Mouse (Mus musculus) large intestine, adult 2 months (tissue): ENCODE data around the gene Ifit3b. TPM values are rescaled to one million over a fixed set of nuclear protein-coding genes. Genes with fewer than 3 reads are reported as not detected.
"Not testable (repeated sequence)": the region's sequence is repeated elsewhere in the genome, so short reads cannot be mapped to it uniquely, and the experiment has no call there.

Experiments used
- DNase-seq: peaks from one replicate; pipeline ENCODE4 v3.0.0-alpha.2; 2012; ENCODE audit warnings: low read depth, low spot score
- WGBS: fragments of 180-500 bp; shearing (Covaris S2); methylation state at CpG from one replicate; pipeline ENCODE4 v1.1.7; 2018; 5-methylcytosine and 5-hydroxymethylcytosine counted together
- polyA plus RNA-seq: library from polyadenylated mRNA; depleted of rRNA; stranded (reverse); fragments of >200 nt; gene quantifications from 2 replicates; pipeline ENCODE4 v1.2.3, GENCODE M21; 2012; rRNA removed

Ifit3b gene
- polyA plus RNA-seq = 0.85 and 0.92 TPM in 2 replicates

DNA sequence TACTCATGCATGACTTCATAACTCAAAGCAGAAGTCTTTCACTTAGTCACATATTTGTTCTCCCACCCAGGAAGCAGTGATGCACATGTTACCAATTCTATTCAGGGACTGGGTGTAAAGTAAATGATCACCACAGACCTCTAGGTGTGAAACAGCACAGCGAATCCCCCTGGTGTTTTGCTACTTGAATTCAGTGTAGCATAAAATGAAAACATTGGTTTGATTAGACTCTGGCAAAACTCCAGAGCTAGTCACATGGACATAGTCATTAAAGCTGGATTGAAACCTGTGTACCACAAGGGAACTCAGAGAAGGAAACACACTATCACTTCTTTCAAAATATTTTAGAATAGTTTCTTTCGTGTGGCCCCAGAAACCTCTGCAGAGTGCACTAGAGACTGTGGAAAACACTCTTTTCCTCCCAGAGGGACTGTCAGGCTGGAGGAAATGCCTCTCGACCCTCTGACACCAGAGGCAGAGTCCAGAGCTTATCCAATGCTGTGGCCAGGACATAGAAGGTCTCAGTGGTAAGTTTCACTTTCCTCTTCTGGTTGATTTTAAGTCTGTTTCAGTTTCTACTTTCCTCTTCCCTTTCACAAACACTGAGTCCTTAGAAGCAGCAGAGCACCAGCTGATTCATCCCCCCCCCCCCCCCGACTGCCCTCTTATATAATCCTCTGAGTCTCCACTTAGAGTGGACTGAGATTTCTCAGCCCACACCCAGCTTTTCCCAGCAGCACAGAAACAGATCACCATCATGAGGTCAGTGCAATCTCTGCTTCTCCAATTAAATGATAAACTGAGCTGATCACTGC, at the start of gene Ifit3b:
TSS of gene Ifit3b (plus strand) at position 734 of the 815 bp plus-strand sequence.
- not testable (repeated sequence) for DNase-seq

DNA sequence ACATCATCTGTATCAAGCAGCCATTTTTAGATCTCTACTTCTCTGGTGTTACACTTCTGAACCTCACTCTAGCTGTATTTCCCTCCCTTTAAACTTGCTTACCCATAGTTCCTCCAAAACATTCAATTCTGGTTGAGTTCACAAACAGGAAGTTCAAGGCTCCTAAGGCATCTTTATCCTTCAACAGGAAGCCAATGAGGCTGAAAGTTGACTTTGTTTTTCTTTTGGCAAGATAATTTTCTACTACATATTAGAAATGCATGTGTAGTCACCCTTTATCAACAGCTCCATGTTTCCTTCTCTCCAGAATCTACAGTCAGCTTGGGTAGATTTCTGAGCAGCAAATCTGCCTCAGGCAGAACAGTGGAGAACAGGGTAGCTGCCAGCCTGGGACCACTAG, 45.2 kb upstream of the Ifit3b start:
- DNase-seq = no peak

More for the DNA sequence above, at the start of gene Ifit3b:
- 17% methylated on average over 4 of the region's 4 CpGs for WGBS

DNA sequence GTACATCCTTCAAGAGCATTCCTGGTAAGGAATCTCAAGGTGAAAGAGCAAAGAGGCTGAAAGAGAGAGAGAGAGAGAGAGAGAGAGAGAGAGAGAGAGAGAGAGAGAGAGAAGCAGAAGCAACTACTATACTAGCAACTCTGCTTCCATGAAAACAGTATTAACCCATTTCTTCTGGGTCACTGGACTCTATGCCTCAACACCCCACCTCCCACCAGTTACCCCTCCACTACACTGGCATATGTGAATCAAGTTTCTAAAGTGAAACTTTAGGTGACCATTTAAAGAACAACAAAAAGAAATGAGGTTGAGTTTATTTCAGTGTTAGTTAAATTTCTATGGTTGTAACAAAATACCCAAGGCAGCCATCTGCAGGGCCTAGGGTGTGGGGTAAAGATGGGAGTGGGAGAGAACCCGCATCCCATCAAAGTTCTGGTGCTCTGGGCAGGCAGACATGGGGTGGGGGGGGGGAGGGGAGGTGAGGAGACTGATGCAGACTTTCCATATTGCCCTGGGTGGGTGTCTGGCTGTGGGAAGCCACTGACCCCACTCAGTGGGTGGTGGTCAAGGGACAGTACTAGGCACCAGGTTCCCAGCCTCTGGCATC, 41.5 kb upstream of the Ifit3b start:
- 88% methylated on average over 1 of the region's 1 CpGs for WGBS
- no peak for DNase-seq

- 45% methylated on average over 7 of the region's 7 CpGs for WGBS
- no peak for DNase-seq
These were observed 38.5 kb upstream of the Ifit3b start for GRCm38 (mm10) chr19:34568988-34569895.

DNA sequence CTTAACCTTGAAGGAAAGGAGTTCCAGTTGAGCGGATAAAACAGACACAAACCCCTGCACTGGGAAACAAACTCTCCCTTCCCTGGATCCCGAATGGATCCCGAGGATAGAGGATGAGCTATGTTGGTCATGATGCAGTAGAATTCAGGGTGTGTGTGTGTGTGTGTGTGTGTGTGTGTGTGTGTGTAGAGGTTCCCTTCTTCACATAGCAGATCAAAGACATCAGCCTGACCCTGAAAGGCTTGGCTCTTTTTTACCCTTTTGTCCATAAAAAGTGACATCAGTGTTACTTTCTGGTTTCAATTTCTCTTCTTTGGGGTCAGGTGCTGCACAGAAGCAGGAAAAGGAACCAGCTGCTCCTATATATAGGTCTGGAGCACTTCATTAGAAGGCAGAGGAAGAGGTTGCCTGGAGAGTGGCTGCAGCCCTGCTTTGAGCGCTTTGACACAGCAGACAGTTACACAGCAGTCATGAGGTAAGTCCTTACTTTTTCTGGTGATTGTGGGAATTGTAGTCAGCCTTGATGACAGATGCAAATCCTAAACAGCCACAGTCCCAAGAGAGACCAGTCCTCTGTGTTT, 37.8 kb upstream of the Ifit3b start:
- 53% methylated on average over 4 of the region's 4 CpGs for WGBS
- DNase-seq = no peak

DNA sequence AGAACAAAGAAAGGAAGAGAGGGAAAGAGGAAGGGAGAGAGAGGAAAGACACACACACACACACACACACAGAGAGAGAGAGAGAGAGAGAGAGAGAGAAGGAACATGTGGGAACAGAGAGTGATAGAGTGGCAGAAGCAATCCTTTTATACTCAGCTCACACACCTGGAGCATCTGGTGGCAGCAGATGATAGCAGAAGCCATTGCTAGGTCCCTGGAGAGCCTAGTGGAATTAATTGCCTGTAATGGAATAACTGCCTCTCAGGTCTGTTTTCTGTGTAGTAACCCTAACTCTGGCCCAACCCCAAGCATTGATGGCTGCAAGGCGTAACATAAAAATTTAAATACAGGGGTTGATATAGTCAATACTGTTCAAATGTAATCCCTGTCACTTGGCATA, 36.7 kb upstream of the Ifit3b start:
- DNase-seq = no peak
- 95% methylated on average over 1 of the region's 1 CpGs for WGBS

- WGBS = 49% methylated on average over 5 of the region's 5 CpGs
These were observed 34.1 kb upstream of the Ifit3b start for GRCm38 (mm10) chr19:34573650-34574049.

DNA sequence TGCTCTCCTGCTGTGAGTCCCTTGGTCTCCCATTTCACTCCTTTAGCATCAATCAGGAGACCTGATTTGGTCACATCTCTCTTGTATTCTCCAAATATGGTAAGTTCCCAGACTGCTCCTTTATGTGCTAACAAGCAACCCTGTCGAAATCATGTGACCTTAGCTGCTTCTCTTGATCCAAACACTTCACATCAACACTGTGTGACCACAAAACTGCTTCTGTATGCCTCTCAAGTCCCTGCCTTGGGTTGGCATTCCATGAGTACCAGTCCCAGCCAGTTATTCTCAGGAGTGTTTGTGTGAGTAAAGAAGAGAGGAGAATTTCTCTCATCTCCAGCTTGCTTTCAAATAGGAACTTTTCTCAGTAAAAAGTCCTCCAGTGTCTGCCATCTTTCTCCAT, 30.6 kb upstream of the Ifit3b start:
- WGBS = 59% methylated on average over 1 of the region's 1 CpGs

More at GRCm38 (mm10) chr19:34573650-34574049, 34.1 kb upstream of the Ifit3b start:
- peak; percentile 64 for DNase-seq

GRCm38 (mm10) chr19:34582696-34583095, 25.1 kb upstream of the Ifit3b start:
- DNase-seq = not testable (repeated sequence)
- 76% methylated on average over 2 of the region's 2 CpGs for WGBS

More for the DNA sequence above, 30.6 kb upstream of the Ifit3b start:
- DNase-seq = no peak

DNA sequence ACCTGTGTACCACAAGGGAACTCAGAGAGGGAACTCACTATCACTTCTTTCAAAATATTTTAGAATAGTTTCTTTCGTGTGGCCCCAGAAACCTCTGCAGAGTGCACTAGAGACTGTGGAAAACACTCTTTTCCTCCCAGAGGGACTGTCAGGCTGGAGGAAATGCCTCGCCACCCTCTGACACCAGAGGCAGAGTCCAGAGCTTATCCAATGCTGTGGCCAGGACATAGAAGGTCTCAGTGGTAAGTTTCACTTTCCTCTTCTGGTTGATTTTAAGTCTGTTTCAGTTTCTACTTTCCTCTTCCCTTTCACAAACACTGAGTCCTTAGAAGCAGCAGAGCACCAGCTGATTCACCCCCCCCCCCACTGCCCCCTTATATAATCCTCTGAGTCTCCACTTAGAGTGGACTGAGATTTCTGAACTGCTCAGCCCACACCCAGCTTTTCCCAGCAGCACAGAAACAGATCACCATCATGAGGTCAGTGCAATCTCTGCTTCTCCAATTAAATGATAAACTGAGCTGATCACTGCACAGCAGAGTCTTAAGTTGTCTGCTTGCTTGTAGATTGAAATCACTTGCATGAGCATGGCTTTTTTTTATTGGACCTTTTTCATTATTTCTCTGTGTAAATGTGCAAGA, 24.5 kb upstream of the Ifit3b start, which contains the start of gene Ifit3:
TSS of gene Ifit3 (plus strand) at position 406 of the 641 bp plus-strand sequence.
- DNase-seq = not testable (repeated sequence)
- 14% methylated on average over 2 of the region's 2 CpGs for WGBS

GRCm38 (mm10) chr19:34585740-34586458, 21.9 kb upstream of the Ifit3b start:
- 63% methylated on average over 5 of the region's 5 CpGs for WGBS
- DNase-seq = not testable (repeated sequence)

DNA sequence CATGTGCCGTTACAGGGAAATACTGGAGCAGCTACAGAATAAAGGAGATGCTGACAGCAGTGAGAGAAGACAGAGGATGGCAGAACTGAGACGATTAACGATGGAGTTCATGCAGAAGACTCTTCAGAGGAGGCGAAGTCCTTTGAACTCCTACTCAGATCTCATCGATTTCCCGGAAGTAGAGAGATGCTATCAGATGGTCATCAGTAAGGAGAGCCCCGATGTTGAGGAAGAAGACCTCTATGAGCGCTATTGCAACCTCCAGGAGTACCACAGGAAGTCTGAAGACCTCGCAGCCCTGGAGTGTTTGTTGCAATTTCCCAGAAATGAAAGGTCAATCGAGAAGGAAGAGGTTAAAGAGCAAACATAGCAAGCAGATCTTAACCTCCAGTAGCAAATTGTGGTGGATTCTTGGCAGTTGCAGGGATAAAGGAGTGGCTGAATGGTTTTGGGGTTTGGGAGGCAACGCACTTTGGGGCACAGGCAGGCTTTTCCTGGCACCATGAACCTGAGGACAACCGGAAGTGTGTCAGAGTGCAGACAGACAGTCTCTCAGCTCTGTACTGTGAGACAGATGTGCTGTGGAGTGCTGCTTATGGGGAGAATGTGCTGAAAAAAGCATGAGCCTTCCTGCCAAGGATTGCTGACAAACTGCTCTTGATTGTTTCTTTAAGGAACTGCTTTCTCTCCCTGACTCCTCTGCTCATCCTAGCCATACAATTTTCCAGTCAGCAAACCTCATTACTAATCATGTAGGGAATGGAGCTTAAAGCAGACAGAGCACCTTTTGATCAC, 19.7 kb upstream of the Ifit3b start:
- 53% methylated on average over 7 of the region's 12 CpGs for WGBS
- not testable (repeated sequence) for DNase-seq

- no peak for DNase-seq
These were observed 18.8 kb upstream of the Ifit3b start for GRCm38 (mm10) chr19:34588959-34589358.

- no peak for DNase-seq
- WGBS = 94% methylated on average over 2 of the region's 2 CpGs
These were observed 14.3 kb upstream of the Ifit3b start for GRCm38 (mm10) chr19:34593456-34593855.

GRCm38 (mm10) chr19:34594523-34594922, 13.2 kb upstream of the Ifit3b start:
- not testable (repeated sequence) for DNase-seq
- 91% methylated on average over 3 of the region's 3 CpGs for WGBS

GRCm38 (mm10) chr19:34596811-34597210, 11.0 kb upstream of the Ifit3b start:
- DNase-seq = no peak

DNA sequence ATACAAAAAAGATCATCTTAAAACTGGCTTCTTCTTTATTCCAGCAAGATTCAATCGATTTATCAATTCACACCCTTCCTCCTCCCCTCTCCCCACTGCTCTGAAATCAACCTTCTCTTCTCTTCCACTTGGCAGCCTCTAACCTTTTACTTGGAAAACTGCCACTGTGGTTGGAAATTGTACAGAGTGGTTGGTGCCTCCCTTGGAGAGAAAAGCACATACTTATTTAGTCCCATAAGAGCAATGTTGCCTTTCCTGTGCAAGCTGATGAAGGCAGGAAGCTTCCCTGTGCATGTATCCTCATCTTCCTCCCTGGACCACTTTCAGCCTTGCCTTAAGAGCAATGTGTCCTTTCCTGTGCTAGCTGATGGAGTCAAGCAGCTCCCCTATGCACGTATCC, 9.4 kb upstream of the Ifit3b start:
- 56% methylated on average over 2 of the region's 2 CpGs for WGBS
- DNase-seq = no peak

GRCm38 (mm10) chr19:34599250-34599649, 8.5 kb upstream of the Ifit3b start:
- DNase-seq = peak; percentile 86
